Mouse (Mus musculus): Measurements from ENCODE around the gene Tph2. TPM values are rescaled to one million over a fixed set of nuclear protein-coding genes. Genes with fewer than 3 reads are reported as not detected.

Tph2 gene
- polyA plus RNA-seq, 1 experiment from 2014 or later = 0.06 TPM

- no peak overlapping the region for H3K27ac ChIP-seq
- no peak overlapping the region for H3K4me2 ChIP-seq
- H3K27me3 ChIP-seq (replicated peaks) = no peaks in the 10 kb centered on the region
- H3K4me3 ChIP-seq (replicated peaks) = no peak overlapping the region
- no peak for ATAC-seq (ENCODE audit: insufficient read depth, low FRiP score, low read depth)
- no peaks in the 10 kb centered on the region for H3K4me1 ChIP-seq
- H3K9me3 ChIP-seq = no peaks in the 10 kb centered on the region
- no peak overlapping the region for H3K9ac ChIP-seq
- no peaks in the 10 kb centered on the region for H3K36me3 ChIP-seq
- WGBS = 43% methylated on average over 1 of the region's 1 CpGs
These were observed 56.9 kb downstream of the Tph2 start for GRCm38 (mm10) chr10:115127907-115128306.

DNA sequence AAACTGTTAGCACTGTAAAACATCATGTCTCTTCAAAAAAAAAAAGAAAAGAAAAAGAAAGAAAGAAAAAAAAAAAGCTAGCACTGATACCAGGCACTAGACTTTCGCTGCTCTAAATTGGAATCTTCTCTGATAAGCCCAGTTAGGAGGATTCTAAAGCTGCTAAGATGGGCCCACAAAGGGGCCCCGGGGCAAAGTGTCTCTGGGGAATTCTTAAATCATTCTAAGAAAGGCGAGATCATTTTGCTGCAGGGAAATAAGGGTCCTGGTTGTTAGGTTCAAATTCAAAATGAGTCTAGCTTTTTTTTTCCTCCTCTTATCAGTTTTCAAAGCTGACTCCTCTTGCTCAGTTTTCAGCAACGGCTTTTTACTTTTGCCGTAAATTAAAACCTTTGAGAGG lies 59.3 kb downstream of the Tph2 start:
- no peaks in the 10 kb centered on the region for H3K27me3 ChIP-seq (replicated peaks)
- no peak overlapping the region for H3K9ac ChIP-seq
- no peak overlapping the region for H3K27ac ChIP-seq
- no peak for ATAC-seq (ENCODE audit: insufficient read depth, low FRiP score, low read depth)
- H3K4me2 ChIP-seq = no peak overlapping the region
- no peak overlapping the region for H3K4me3 ChIP-seq (replicated peaks)
- H3K36me3 ChIP-seq = no peaks in the 10 kb centered on the region
- H3K9me3 ChIP-seq = no peaks in the 10 kb centered on the region
- H3K4me1 ChIP-seq = no peaks in the 10 kb centered on the region
- WGBS = 25% methylated on average over 5 of the region's 5 CpGs

GRCm38 (mm10) chr10:115125027-115125426 lies 59.8 kb downstream of the Tph2 start:
- no peak for ATAC-seq (ENCODE audit: insufficient read depth, low FRiP score, low read depth)
- H3K9ac ChIP-seq = no peak overlapping the region
- no peaks in the 10 kb centered on the region for H3K9me3 ChIP-seq
- no peaks in the 10 kb centered on the region for H3K36me3 ChIP-seq
- H3K4me1 ChIP-seq = no peaks in the 10 kb centered on the region
- H3K4me3 ChIP-seq (replicated peaks) = no peak overlapping the region
- H3K27ac ChIP-seq = no peak overlapping the region
- WGBS = 74% methylated on average over 5 of the region's 5 CpGs
- no peaks in the 10 kb centered on the region for H3K27me3 ChIP-seq (replicated peaks)
- no peak overlapping the region for H3K4me2 ChIP-seq

- Histone ChIP-seq H3K36me3 (no peaks in the 10 kb centered on the region), H3K9me3 (no peaks in the 10 kb centered on the region), H3K4me1 (no peaks in the 10 kb centered on the region), H3K27ac (no peak overlapping the region), H3K4me2 (no peak overlapping the region), H3K27me3 (replicated peaks) (no peaks in the 10 kb centered on the region), H3K4me3 (replicated peaks) (no peak overlapping the region), H3K9ac (no peak overlapping the region)
- WGBS = 57% methylated on average over 16 of the region's 16 CpGs
- ATAC-seq (ENCODE audit: insufficient read depth, low FRiP score, low read depth) = no peak; the same call in 1 of the 2 replicates
These were observed 76.9 kb downstream of the Tph2 start for GRCm38 (mm10) chr10:115107666-115108540.

GRCm38 (mm10) chr10:115104175-115104574 lies 80.6 kb downstream of the Tph2 start:
- WGBS = 72% methylated on average over 8 of the region's 8 CpGs
- no peak for ATAC-seq (ENCODE audit: insufficient read depth, low FRiP score, low read depth)

DNA sequence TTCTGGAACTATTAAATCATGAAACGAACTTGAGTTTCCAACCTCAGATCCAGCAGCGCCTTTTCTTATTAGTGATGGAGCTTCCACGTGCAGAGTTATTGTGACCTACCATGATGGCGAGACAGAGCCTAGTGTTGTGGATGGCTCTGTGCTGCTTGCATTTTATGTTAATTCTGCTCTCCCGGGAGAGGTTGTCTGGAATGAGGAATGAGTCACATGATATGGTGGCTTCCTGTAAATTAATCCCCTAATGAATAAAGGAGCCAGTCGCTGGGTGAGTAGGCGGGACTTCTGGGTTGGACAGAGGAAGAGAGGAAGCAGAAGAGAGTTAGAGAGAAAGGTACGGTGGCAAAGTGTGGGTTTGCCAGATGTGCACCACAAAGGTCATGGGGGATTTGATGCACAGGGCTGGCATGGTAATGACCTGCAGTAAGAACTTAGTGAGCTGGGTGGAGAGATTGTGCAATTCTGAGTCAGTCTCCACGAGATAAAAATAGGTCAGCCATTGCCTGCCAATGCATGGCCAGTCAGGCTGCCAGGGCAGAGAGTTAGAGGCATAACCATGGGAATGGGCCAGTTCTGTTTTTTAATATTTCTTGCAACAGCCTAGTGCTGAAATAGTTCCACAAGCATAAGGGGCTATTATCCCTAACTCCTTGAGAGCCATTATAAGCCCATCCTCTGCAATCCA lies 84.8 kb downstream of the Tph2 start:
- H3K27ac ChIP-seq = no peak overlapping the region
- H3K9ac ChIP-seq = no peak overlapping the region
- no peaks in the 10 kb centered on the region for H3K36me3 ChIP-seq
- H3K9me3 ChIP-seq = no peaks in the 10 kb centered on the region
- no peaks in the 10 kb centered on the region for H3K27me3 ChIP-seq (replicated peaks)
- ATAC-seq (ENCODE audit: insufficient read depth, low FRiP score, low read depth) = no peak
- H3K4me3 ChIP-seq (replicated peaks) = no peak overlapping the region
- no peaks in the 10 kb centered on the region for H3K4me1 ChIP-seq
- WGBS = 74% methylated on average over 9 of the region's 9 CpGs
- no peak overlapping the region for H3K4me2 ChIP-seq

More at GRCm38 (mm10) chr10:115104175-115104574, 80.6 kb downstream of the Tph2 start:
- no peak overlapping the region for H3K9ac ChIP-seq
- no peaks in the 10 kb centered on the region for H3K36me3 ChIP-seq
- no peak overlapping the region for H3K4me3 ChIP-seq (replicated peaks)
- no peaks in the 10 kb centered on the region for H3K27me3 ChIP-seq (replicated peaks)
- no peaks in the 10 kb centered on the region for H3K4me1 ChIP-seq
- no peak overlapping the region for H3K27ac ChIP-seq
- no peak overlapping the region for H3K4me2 ChIP-seq
- no peaks in the 10 kb centered on the region for H3K9me3 ChIP-seq

- H3K36me3 ChIP-seq = no peaks in the 10 kb centered on the region
- no peak overlapping the region for H3K27ac ChIP-seq
- H3K9me3 ChIP-seq = no peaks in the 10 kb centered on the region
- no peak overlapping the region for H3K4me2 ChIP-seq
- no peak overlapping the region for H3K4me3 ChIP-seq (replicated peaks)
- ATAC-seq (ENCODE audit: insufficient read depth, low FRiP score, low read depth) = no peak
- no peaks in the 10 kb centered on the region for H3K4me1 ChIP-seq
- H3K9ac ChIP-seq = no peak overlapping the region
- H3K27me3 ChIP-seq (replicated peaks) = no peaks in the 10 kb centered on the region
- 7% methylated on average over 5 of the region's 5 CpGs for WGBS
These were observed 87.7 kb downstream of the Tph2 start for GRCm38 (mm10) chr10:115097163-115097562.

GRCm38 (mm10) chr10:115096191-115096590 lies 88.6 kb downstream of the Tph2 start:
- Histone ChIP-seq H3K4me3 (replicated peaks) (no peak overlapping the region), H3K36me3 (no peaks in the 10 kb centered on the region), H3K4me2 (no peak overlapping the region), H3K9me3 (no peaks in the 10 kb centered on the region), H3K4me1 (no peaks in the 10 kb centered on the region), H3K9ac (no peak overlapping the region), H3K27me3 (replicated peaks) (no peaks in the 10 kb centered on the region), H3K27ac (no peak overlapping the region)
- WGBS = 47% methylated on average over 1 of the region's 1 CpGs
- ATAC-seq (ENCODE audit: insufficient read depth, low FRiP score, low read depth) = no peak

GRCm38 (mm10) chr10:115078232-115078631 lies 106.6 kb downstream of the Tph2 start:
- Histone ChIP-seq H3K27me3 (replicated peaks) (no peaks in the 10 kb centered on the region), H3K4me3 (replicated peaks) (no peak overlapping the region), H3K4me1 (no peaks in the 10 kb centered on the region), H3K9ac (no peak overlapping the region), H3K9me3 (no peaks in the 10 kb centered on the region), H3K36me3 (no peaks in the 10 kb centered on the region), H3K4me2 (no peak overlapping the region), H3K27ac (no peak overlapping the region)
- 74% methylated on average over 3 of the region's 3 CpGs for WGBS
- no peak for ATAC-seq (ENCODE audit: insufficient read depth, low FRiP score, low read depth)

- ATAC-seq (ENCODE audit: insufficient read depth, low FRiP score, low read depth) = no peak
- WGBS = 81% methylated on average over 8 of the region's 8 CpGs
- H3K9ac ChIP-seq = no peak overlapping the region
- no peaks in the 10 kb centered on the region for H3K27me3 ChIP-seq (replicated peaks)
- H3K4me3 ChIP-seq (replicated peaks) = no peak overlapping the region
- no peaks in the 10 kb centered on the region for H3K36me3 ChIP-seq
- no peaks in the 10 kb centered on the region for H3K9me3 ChIP-seq
- H3K4me1 ChIP-seq = no peaks in the 10 kb centered on the region
- H3K4me2 ChIP-seq = no peak overlapping the region
- no peak overlapping the region for H3K27ac ChIP-seq
These were observed 115.5 kb downstream of the Tph2 start for GRCm38 (mm10) chr10:115069123-115069911.

- 68% methylated on average over 7 of the region's 7 CpGs for WGBS
- ATAC-seq (ENCODE audit: insufficient read depth, low FRiP score, low read depth) = no peak
These were observed 120.9 kb downstream of the Tph2 start for GRCm38 (mm10) chr10:115063936-115064335.

DNA sequence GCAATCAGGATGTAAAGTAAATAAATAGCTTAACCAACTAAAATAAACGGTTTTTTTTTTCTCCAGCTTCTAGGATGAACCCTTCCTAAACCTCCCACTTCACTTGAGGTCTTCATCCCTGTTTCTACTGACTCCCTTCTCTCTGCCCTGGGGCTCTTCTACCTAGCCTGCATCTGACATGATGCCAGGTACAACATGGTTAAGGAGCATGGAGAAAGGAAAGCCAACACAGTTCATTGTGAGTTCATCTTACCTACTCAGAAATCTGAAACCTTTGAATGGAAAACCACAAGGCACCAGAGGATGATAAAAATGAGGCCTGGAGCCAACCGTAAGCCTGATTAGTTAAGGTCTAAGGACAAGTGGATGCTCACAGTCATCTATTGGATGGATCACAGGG lies 123.3 kb downstream of the Tph2 start:
- H3K9ac ChIP-seq = no peak overlapping the region
- WGBS = 57% methylated on average over 2 of the region's 2 CpGs
- no peak for ATAC-seq (ENCODE audit: insufficient read depth, low FRiP score, low read depth)
- H3K4me3 ChIP-seq (replicated peaks) = no peak overlapping the region
- no peak overlapping the region for H3K4me2 ChIP-seq
- no peak overlapping the region for H3K27ac ChIP-seq
- H3K36me3 ChIP-seq = no peaks in the 10 kb centered on the region
- H3K4me1 ChIP-seq = no peaks in the 10 kb centered on the region
- no peaks in the 10 kb centered on the region for H3K9me3 ChIP-seq
- H3K27me3 ChIP-seq (replicated peaks) = no peaks in the 10 kb centered on the region

More at GRCm38 (mm10) chr10:115063936-115064335, 120.9 kb downstream of the Tph2 start:
- H3K4me1 ChIP-seq = no peaks in the 10 kb centered on the region
- no peak overlapping the region for H3K4me2 ChIP-seq
- H3K9me3 ChIP-seq = no peaks in the 10 kb centered on the region
- H3K4me3 ChIP-seq (replicated peaks) = no peak overlapping the region
- H3K27me3 ChIP-seq (replicated peaks) = no peaks in the 10 kb centered on the region
- H3K9ac ChIP-seq = no peak overlapping the region
- no peak overlapping the region for H3K27ac ChIP-seq
- no peaks in the 10 kb centered on the region for H3K36me3 ChIP-seq
